Mouse (Mus musculus): ENCODE measurements at regions not wholly inside any gene's neighbourhood (a gene's known extent, or its start where the extent isn't known, plus 50 kb on each side); places are given as distances from the start of the nearest gene placed in this dataset.

DNA sequence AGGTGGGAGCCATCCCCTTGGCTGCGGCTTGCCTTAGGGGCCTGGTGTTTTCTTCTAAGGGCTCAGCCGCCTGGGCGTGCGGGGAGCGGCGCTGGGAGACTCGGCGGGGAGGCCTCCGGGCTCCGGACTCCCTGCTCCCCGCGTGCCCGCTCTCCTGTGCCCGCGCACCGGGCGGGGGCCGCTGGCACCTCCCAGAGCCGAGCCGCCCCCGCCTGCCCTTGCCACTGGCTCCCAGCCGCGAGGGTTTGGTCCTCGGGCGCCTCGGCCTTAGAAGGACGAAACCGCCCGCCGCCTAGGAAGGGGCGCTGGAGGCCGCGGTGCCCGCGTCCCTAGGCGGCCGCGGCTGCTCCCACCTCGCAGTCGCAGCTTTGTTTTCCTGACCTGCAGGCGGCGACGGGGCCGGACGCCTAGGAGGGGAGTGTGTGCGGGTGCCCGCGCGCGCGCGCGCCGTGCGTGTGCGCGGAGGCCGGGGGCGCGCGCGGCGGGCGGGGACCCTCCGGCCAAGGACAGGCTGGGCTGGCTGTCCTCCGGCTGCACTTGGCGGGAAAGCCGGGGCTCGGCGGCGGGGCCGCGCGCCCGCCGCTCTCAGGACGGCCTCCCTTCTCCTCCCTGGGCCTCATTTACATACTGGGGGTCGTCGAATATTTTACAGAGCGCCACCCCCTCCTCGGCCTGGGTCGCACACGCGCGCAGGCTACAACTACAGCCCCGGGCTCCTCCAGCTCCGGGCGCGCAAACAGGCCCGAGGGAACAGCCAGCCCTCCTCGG, 227.1 kb downstream of the Mef2c start:
- no peak for TF ChIP-seq POLR2A (IDR thresholded peaks at IDR 0.05; ENCODE audit: low read depth, low read length)
- TF ChIP-seq CTCF (conservative IDR thresholded peaks at IDR 0.05; ENCODE audit: insufficient read depth, insufficient read length, low read depth, low read length) = no peak
